Mouse (Mus musculus): ENCODE data around the gene Gm20388. TPM values are rescaled to one million over a fixed set of nuclear protein-coding genes. Genes with fewer than 3 reads are reported as not detected.

The Gm20388 gene
- total and polyA plus RNA-seq, 2 experiments from 2014 or later, result 17.3 TPM; not detected in 1

GRCm38 (mm10) chr8:120012491-120012890 is 101.8 kb downstream of the Gm20388 start:
- no peak for TF ChIP-seq CTCF (IDR thresholded peaks at IDR 0.05; ENCODE audit: low read depth)
- TF ChIP-seq EP300 (IDR thresholded peaks at IDR 0.05; ENCODE audit: low read depth), result no peak
- Histone ChIP-seq H3K4me3 (ENCODE audit: low read depth, low read length) (no peak overlapping the region), H3K27ac (ENCODE audit: low read depth) (no peak overlapping the region), H3K27me3 (ENCODE audit: control insufficient read depth, insufficient read depth, low read length) (peaks cover 3% of the 10 kb centered on the region; the same call in 1 of the 2 replicates), H3K4me2 (ENCODE audit: low read depth, low read length) (no peak overlapping the region), H3K9me3 (replicated peaks; ENCODE audit: control insufficient read depth, low read length) (no peaks in the 10 kb centered on the region), H3K9ac (replicated peaks; ENCODE audit: low read depth, low read length) (no peak overlapping the region), H3K36me3 (replicated peaks; ENCODE audit: control insufficient read depth, insufficient read depth, low read length) (no peaks in the 10 kb centered on the region), H3K4me1 (ENCODE audit: control insufficient read depth, insufficient read depth) (no peaks in the 10 kb centered on the region)
- 71% methylated on average over 8 of the region's 8 CpGs for WGBS
- DNase-seq (ENCODE audit: low spot score) (no peak), ATAC-seq (ENCODE audit: insufficient read depth, low read depth) (no peak)

- no peak for ATAC-seq (ENCODE audit: insufficient read depth, low read depth)
- Histone ChIP-seq H3K9me3 (replicated peaks; ENCODE audit: control insufficient read depth, low read length) (no peaks in the 10 kb centered on the region), H3K4me2 (ENCODE audit: low read depth, low read length) (no peak overlapping the region), H3K27me3 (ENCODE audit: control insufficient read depth, insufficient read depth, low read length) (peaks cover 3% of the 10 kb centered on the region; the same call in 1 of the 2 replicates), H3K4me1 (ENCODE audit: control insufficient read depth, insufficient read depth) (no peaks in the 10 kb centered on the region), H3K4me3 (ENCODE audit: low read depth, low read length) (no peak overlapping the region), H3K9ac (replicated peaks; ENCODE audit: low read depth, low read length) (no peak overlapping the region), H3K27ac (ENCODE audit: low read depth) (no peak overlapping the region), H3K36me3 (replicated peaks; ENCODE audit: control insufficient read depth, insufficient read depth, low read length) (no peaks in the 10 kb centered on the region)
- DNase-seq (ENCODE audit: low spot score), result no peak
- WGBS, result 39% methylated on average over 9 of the region's 9 CpGs
- no peak for TF ChIP-seq CTCF (IDR thresholded peaks at IDR 0.05; ENCODE audit: low read depth)
- TF ChIP-seq EP300 (IDR thresholded peaks at IDR 0.05; ENCODE audit: low read depth), result no peak
Observed at GRCm38 (mm10) chr8:120012927-120013326, 102.3 kb downstream of the Gm20388 start.

GRCm38 (mm10) chr8:120014267-120015023 is 103.8 kb downstream of the Gm20388 start:
- peaks cover 3% of the 10 kb centered on the region; the same call in 1 of the 2 replicates for H3K27me3 ChIP-seq (ENCODE audit: control insufficient read depth, insufficient read depth, low read length)
- ATAC-seq (ENCODE audit: insufficient read depth, low read depth), result no peak
- H3K4me3 ChIP-seq (ENCODE audit: low read depth, low read length), result no peak overlapping the region
- no peak for DNase-seq (ENCODE audit: low spot score)
- no peaks in the 10 kb centered on the region for H3K36me3 ChIP-seq (replicated peaks; ENCODE audit: control insufficient read depth, insufficient read depth, low read length)
- TF ChIP-seq EP300 (IDR thresholded peaks at IDR 0.05; ENCODE audit: low read depth) (no peak), CTCF (IDR thresholded peaks at IDR 0.05; ENCODE audit: low read depth) (no peak)
- no peak overlapping the region for H3K4me2 ChIP-seq (ENCODE audit: low read depth, low read length)
- 49% methylated on average over 15 of the region's 15 CpGs for WGBS
- no peak overlapping the region for H3K27ac ChIP-seq (ENCODE audit: low read depth)
- no peaks in the 10 kb centered on the region for H3K4me1 ChIP-seq (ENCODE audit: control insufficient read depth, insufficient read depth)
- no peaks in the 10 kb centered on the region for H3K9me3 ChIP-seq (replicated peaks; ENCODE audit: control insufficient read depth, low read length)
- H3K9ac ChIP-seq (replicated peaks; ENCODE audit: low read depth, low read length), result no peak overlapping the region

- Histone ChIP-seq H3K4me2 (ENCODE audit: low read depth, low read length) (no peak overlapping the region), H3K36me3 (replicated peaks; ENCODE audit: control insufficient read depth, insufficient read depth, low read length) (no peaks in the 10 kb centered on the region), H3K4me1 (ENCODE audit: control insufficient read depth, insufficient read depth) (no peaks in the 10 kb centered on the region), H3K27me3 (ENCODE audit: control insufficient read depth, insufficient read depth, low read length) (no peaks in the 10 kb centered on the region), H3K4me3 (ENCODE audit: low read depth, low read length) (no peak overlapping the region), H3K9ac (replicated peaks; ENCODE audit: low read depth, low read length) (no peak overlapping the region), H3K9me3 (replicated peaks; ENCODE audit: control insufficient read depth, low read length) (no peaks in the 10 kb centered on the region), H3K27ac (ENCODE audit: low read depth) (no peak overlapping the region)
- DNase-seq (ENCODE audit: low spot score), result no peak
- no peak for TF ChIP-seq EP300 (IDR thresholded peaks at IDR 0.05; ENCODE audit: low read depth)
- no peak for TF ChIP-seq CTCF (IDR thresholded peaks at IDR 0.05; ENCODE audit: low read depth)
- WGBS, result 86% methylated on average over 8 of the region's 8 CpGs
- no peak for ATAC-seq (ENCODE audit: insufficient read depth, low read depth)
Observed at GRCm38 (mm10) chr8:120015916-120016315, 105.3 kb downstream of the Gm20388 start.

GRCm38 (mm10) chr8:120016424-120016823 is 105.8 kb downstream of the Gm20388 start:
- DNase-seq (ENCODE audit: low spot score) (no peak), ATAC-seq (ENCODE audit: insufficient read depth, low read depth) (no peak)
- no peak overlapping the region for H3K4me2 ChIP-seq (ENCODE audit: low read depth, low read length)
- H3K9ac ChIP-seq (replicated peaks; ENCODE audit: low read depth, low read length), result no peak overlapping the region
- no peaks in the 10 kb centered on the region for H3K4me1 ChIP-seq (ENCODE audit: control insufficient read depth, insufficient read depth)
- no peaks in the 10 kb centered on the region for H3K9me3 ChIP-seq (replicated peaks; ENCODE audit: control insufficient read depth, low read length)
- H3K27me3 ChIP-seq (ENCODE audit: control insufficient read depth, insufficient read depth, low read length), result no peaks in the 10 kb centered on the region
- WGBS, result 81% methylated on average over 7 of the region's 7 CpGs
- TF ChIP-seq CTCF (IDR thresholded peaks at IDR 0.05; ENCODE audit: low read depth) (no peak), EP300 (IDR thresholded peaks at IDR 0.05; ENCODE audit: low read depth) (no peak)
- H3K36me3 ChIP-seq (replicated peaks; ENCODE audit: control insufficient read depth, insufficient read depth, low read length), result no peaks in the 10 kb centered on the region
- no peak overlapping the region for H3K4me3 ChIP-seq (ENCODE audit: low read depth, low read length)
- H3K27ac ChIP-seq (ENCODE audit: low read depth), result no peak overlapping the region

GRCm38 (mm10) chr8:120017349-120017748 is 106.7 kb downstream of the Gm20388 start:
- WGBS, result 85% methylated on average over 13 of the region's 13 CpGs
- H3K9ac ChIP-seq (replicated peaks; ENCODE audit: low read depth, low read length), result no peak overlapping the region
- H3K27me3 ChIP-seq (ENCODE audit: control insufficient read depth, insufficient read depth, low read length), result no peaks in the 10 kb centered on the region
- no peak for TF ChIP-seq CTCF (IDR thresholded peaks at IDR 0.05; ENCODE audit: low read depth)
- no peak for TF ChIP-seq EP300 (IDR thresholded peaks at IDR 0.05; ENCODE audit: low read depth)
- no peak overlapping the region for H3K4me2 ChIP-seq (ENCODE audit: low read depth, low read length)
- no peaks in the 10 kb centered on the region for H3K4me1 ChIP-seq (ENCODE audit: control insufficient read depth, insufficient read depth)
- ATAC-seq (ENCODE audit: insufficient read depth, low read depth) (no peak), DNase-seq (ENCODE audit: low spot score) (no peak)
- H3K36me3 ChIP-seq (replicated peaks; ENCODE audit: control insufficient read depth, insufficient read depth, low read length), result no peaks in the 10 kb centered on the region
- H3K27ac ChIP-seq (ENCODE audit: low read depth), result no peak overlapping the region
- H3K9me3 ChIP-seq (replicated peaks; ENCODE audit: control insufficient read depth, low read length), result no peaks in the 10 kb centered on the region
- H3K4me3 ChIP-seq (ENCODE audit: low read depth, low read length), result no peak overlapping the region
